Mouse (Mus musculus) hindbrain, embryonic 15.5 days (tissue): ENCODE measurements around the gene Klrb1b. TPM values are rescaled to one million over a fixed set of nuclear protein-coding genes. Genes with fewer than 3 reads are reported as not detected.
"Not testable (repeated sequence)": the region's sequence is repeated elsewhere in the genome, so short reads cannot be mapped to it uniquely, and the experiment has no call there.

Experiments used
- ATAC-seq: fragments of 200-750 bp; cut with Nextera tagmentation; 2 replicates; pipeline ENCODE4 v1.8.0; 2017; ENCODE audit warnings: low read depth, moderate number of reproducible peaks, moderate TSS enrichment; ENCODE audit not compliant: low FRiP score
- H3K27ac ChIP-seq: fragments of 300-500 bp; sonication (generic); replicated peaks from 2 replicates; pipeline ENCODE4 v1.5.1; 2015; ENCODE audit warnings: mild to moderate bottlenecking, inconsistent platforms
- H3K27me3 ChIP-seq: fragments of 300-500 bp; sonication (generic); 2 replicates; pipeline ENCODE4 v1.6.1; 2015; ENCODE audit warnings: control low read depth, inconsistent platforms
- H3K36me3 ChIP-seq: fragments of 300-500 bp; sonication (generic); 2 replicates; pipeline ENCODE4 v1.6.1; 2015; ENCODE audit warnings: control low read depth, inconsistent platforms
- H3K4me1 ChIP-seq: fragments of 300-500 bp; sonication (generic); replicated peaks from 2 replicates; pipeline ENCODE4 v1.6.1; 2015; ENCODE audit warnings: control low read depth, inconsistent platforms
- H3K4me2 ChIP-seq: fragments of 300-500 bp; sonication (generic); 2 replicates; pipeline ENCODE4 v1.6.1; 2015; ENCODE audit warnings: moderate library complexity, mild to moderate bottlenecking, inconsistent platforms
- H3K4me3 ChIP-seq: fragments of 300-500 bp; sonication (generic); 2 replicates; pipeline ENCODE4 v1.5.1; 2015; ENCODE audit warnings: mild to moderate bottlenecking, inconsistent platforms
- H3K9ac ChIP-seq: fragments of 300-500 bp; sonication (generic); 2 replicates; pipeline ENCODE4 v1.6.1; 2015; ENCODE audit warnings: inconsistent platforms
- H3K9me3 ChIP-seq: fragments of 300-500 bp; sonication (generic); 2 replicates; pipeline ENCODE4 v1.6.1; 2016; ENCODE audit warnings: control low read depth, inconsistent platforms
- WGBS: fragments of 180-500 bp; shearing (Covaris S2); methylation state at CpG from one replicate; pipeline ENCODE4 v1.1.7; 2015; 5-methylcytosine and 5-hydroxymethylcytosine counted together
- polyA plus RNA-seq: library from polyadenylated mRNA; unstranded; fragments of >200 nt; fragmentation: Nextera tagmentation; extraction: Ambion mirVana; gene quantifications from 2 replicates; pipeline ENCODE4 v1.2.1, GENCODE M21; 2015

Klrb1b gene
- polyA plus RNA-seq, 1 experiment from 2014 or later: not detected

DNA sequence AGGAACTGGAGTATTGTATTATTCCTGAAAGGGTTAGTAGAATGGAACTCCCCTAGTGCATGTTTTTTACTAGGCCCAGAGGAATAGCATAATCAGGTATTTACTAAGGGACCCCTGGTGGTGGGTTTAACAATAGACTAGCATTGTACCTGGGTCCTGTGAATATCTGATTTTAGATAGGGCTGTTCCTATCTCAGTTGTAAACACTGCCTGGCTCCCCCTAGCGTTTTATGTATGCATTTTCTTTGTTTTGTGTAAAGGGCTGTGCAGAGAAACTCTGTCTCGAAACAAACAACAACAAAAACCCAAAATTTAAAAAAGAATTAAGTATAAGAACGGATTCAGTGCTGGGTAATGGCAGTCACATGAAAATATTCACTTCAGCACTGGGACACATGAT lies 19.1 kb downstream of the Klrb1b start:
- H3K36me3 ChIP-seq: no peaks in the 10 kb centered on the region
- no peak overlapping the region for H3K27ac ChIP-seq
- H3K4me1 ChIP-seq: 0 out of 2 replicates have a peak, but pooled peaks cover 3% of the 10 kb centered on the region
- 69% methylated on average over 3 of the region's 3 CpGs for WGBS
- ATAC-seq: no peak
- no peaks in the 10 kb centered on the region for H3K27me3 ChIP-seq
- no peak overlapping the region for H3K4me3 ChIP-seq
- H3K9ac ChIP-seq: no peak overlapping the region
- H3K4me2 ChIP-seq: no peak overlapping the region
- no peaks in the 10 kb centered on the region for H3K9me3 ChIP-seq

DNA sequence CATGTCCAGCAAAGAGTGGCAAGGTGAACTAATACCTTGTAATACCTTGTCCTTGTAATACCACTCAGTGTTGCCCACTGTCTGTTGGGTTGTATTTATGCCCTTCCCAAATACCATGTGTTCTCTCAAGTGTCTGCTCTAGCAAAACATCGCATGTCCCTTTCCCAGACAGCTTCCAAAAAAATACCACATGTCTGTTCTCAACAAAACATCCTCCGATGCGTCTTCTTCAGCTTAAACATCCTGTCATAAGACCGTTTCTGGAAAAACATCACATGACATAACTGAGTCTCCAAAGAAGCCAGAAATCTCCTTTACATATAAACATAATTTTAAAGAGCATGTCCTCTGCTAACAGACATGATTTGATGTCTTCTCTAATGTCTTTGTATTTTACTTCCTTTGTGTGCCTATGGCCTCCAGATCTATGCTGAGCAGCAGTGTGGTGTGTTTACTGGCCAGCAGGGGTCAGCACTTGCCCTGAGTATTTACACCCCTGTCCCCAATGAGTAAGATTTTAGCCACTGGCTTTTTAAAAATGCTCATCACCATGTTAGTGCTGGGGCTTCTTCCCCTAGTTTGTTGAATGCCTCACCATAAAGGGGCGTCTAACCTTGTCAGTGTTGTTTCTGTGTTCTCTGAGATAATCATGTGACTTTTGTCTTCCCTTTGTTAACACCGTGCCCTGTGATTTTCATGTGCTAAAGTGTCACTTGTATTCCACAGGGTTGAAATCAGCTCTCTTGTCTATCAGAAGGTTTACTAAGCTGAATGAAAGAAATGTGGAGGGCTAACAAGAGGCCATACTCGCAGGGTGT lies 21.1 kb downstream of the Klrb1b start:
- H3K9ac ChIP-seq, H3K4me3 ChIP-seq, ATAC-seq, H3K27me3 ChIP-seq, H3K4me1 ChIP-seq, H3K36me3 ChIP-seq, H3K4me2 ChIP-seq, H3K9me3 ChIP-seq, H3K27ac ChIP-seq: not testable (repeated sequence)
- 60% methylated on average over 7 of the region's 7 CpGs for WGBS

DNA sequence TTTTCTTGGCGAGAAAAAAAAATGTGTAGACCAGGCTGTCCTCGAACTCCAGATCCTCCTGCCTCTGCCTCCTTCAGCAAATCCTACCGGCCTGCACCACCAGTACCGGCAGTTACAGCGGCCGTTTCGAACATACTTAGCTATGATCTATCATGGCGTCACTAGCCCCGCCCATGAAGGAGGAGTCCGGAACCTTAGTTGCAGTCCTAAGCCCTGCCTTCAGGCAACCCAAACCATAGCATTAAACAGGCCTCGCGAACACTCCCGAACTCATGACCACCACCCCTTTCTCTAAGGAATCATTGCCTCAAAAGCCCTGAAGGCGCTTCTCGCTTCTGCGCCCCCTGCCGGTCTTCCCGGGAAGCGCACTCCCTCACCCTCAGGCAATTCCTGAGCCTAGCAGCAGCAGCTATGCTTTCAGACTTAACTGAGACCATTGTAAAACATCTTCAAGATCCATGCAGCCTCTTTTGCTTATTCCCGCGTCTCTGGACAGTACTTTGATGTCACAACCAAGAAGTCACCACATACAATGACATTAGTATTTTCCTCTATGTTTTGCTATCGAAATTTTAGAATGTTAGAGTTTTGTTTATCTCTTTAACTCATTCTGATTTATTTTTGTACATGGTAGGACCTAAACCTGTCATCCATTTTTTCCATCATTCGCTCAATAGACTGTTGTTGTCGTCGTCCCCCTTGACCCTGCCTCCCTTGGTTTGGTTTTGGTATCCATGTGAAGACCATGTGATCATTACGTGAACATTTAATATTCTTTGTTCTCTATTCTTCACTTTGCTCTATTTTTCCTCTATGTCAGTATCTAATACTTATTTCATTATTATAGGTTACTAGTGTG lies 22.9 kb downstream of the Klrb1b start:
- H3K36me3 ChIP-seq: no peaks in the 10 kb centered on the region
- peaks cover 11% of the 10 kb centered on the region for H3K4me1 ChIP-seq
- H3K9me3 ChIP-seq: no peaks in the 10 kb centered on the region
- WGBS: 5% methylated on average over 26 of the region's 26 CpGs
- H3K27me3 ChIP-seq: no peaks in the 10 kb centered on the region
- H3K4me2 ChIP-seq: peak overlapping the region; percentile 61
- peak overlapping the region; percentile 44 for H3K9ac ChIP-seq
- H3K27ac ChIP-seq: peak overlapping the region; percentile 82
- ATAC-seq: peak; percentile 93
- H3K4me3 ChIP-seq: peak overlapping the region; percentile 45

DNA sequence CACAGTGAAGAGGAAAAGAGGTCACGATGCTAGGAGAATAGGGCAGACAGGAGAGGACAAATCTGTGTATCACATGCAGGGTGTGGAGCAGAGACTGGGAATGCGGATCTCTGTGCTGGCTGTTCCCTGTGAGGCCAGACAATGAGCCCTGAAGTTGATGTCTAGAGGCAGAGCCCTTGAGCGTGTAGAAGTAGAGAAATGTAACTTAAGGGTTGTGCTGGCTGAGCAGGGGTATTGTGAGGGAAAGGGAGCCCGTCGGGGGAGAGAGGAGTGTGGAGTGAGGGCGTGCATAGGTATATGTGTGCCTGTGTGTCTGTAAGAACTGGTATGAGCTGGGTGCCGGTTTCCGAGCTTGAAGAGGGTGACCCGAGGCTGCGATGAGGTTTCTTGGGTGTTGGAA lies 23.6 kb downstream of the Klrb1b start:
- Histone ChIP-seq H3K9me3 (no peaks in the 10 kb centered on the region), H3K4me2 (peak overlapping the region; percentile 61), H3K9ac (peak overlapping the region; percentile 44), H3K36me3 (no peaks in the 10 kb centered on the region), H3K4me3 (peak overlapping the region; percentile 45), H3K27me3 (no peaks in the 10 kb centered on the region), H3K4me1 (peaks cover 18% of the 10 kb centered on the region), H3K27ac (peak overlapping the region; percentile 82)
- WGBS: 7% methylated on average over 10 of the region's 10 CpGs
- ATAC-seq: peak; percentile 47

DNA sequence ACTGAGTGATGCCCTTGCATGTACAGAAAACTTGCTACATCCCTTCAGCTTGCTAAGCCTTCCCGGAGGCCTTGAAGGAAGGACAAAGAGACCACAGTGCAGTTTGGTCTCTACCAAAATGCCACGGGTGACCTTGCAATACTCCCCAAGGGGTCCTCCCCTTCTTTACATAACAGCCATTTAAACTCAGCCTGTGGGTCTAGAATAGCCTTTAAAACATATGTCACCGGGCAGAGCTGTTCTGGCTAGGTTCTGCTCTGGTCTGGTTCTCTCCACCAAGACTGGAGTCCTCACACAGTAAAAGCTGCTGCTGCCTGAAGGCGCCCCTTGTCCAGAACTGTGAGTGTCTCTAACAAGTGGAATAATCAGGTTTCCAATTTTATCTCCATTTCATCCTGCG lies 25.4 kb downstream of the Klrb1b start:
- peak overlapping the region; percentile 38 for H3K4me2 ChIP-seq
- peak overlapping the region; percentile 7; the same call in 1 of the 2 replicates for H3K4me3 ChIP-seq
- not testable (repeated sequence) for H3K36me3 ChIP-seq, ATAC-seq, H3K9ac ChIP-seq, H3K9me3 ChIP-seq, H3K27me3 ChIP-seq
- peak overlapping the region; percentile 63; the same call in 1 of the 2 replicates for H3K27ac ChIP-seq
- 77% methylated on average over 5 of the region's 5 CpGs for WGBS
- H3K4me1 ChIP-seq: peaks cover 20% of the 10 kb centered on the region

DNA sequence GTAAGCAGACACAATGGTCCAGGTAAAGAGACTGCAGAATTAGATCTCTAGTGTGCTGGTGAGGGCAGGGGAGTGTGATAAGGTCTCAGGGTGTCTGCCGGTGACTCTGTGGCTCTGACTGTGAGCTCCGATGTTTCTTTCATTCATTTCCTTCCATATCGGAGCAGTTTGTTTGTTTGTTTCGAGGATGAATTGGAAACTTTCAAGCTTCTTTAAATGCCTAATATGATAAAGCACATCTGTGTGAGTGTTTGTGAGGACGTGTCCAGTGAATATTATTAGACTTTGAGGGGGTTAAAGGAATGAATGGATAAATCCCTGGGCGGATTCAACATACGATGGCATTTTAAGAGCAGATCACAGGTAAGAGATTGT lies 26.2 kb downstream of the Klrb1b start:
- no peak for ATAC-seq
- Histone ChIP-seq H3K9me3 (no peaks in the 10 kb centered on the region), H3K27me3 (no peaks in the 10 kb centered on the region), H3K9ac (peak overlapping the region; percentile 53), H3K27ac (peak overlapping the region; percentile 95), H3K4me1 (peaks cover 20% of the 10 kb centered on the region), H3K36me3 (no peaks in the 10 kb centered on the region), H3K4me3 (peak overlapping the region; percentile 71), H3K4me2 (peak overlapping the region; percentile 55)
- WGBS: 16% methylated on average over 7 of the region's 7 CpGs

DNA sequence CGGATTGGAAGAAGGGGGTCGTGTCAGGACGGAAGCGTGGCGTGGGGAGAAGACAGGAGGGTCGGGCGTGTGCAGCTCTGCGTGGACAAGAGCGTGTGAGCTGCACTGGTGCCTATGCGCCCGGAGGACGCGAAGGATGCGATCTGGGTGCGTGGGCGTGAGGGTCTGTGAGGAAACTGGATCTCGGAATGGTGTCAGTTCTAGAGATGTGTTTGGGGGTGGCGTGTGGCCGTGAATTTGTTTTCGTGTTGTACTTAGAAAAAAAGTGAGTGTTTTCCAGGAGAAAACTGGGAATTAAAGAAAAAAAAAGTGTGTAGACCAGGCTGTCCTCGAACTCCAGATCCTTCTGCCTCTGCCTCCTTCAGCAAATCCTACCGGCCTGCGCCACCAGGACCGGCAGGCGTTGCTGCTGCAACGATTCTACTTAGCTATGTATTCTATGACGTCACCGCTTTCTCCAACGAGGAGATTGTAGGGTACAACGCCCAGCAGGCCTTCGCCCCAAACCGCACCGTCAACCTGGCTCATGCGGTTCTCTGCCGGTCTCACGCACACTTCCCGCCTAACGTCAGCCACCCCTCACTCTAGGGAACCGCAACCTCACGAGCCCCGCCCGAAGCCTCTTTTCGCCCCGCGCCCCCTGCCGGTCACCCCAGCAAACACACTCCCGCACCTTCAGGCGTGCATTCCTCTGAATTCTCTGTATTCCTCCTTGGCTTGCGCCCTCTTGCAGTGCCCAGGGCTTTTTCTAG lies 26.8 kb downstream of the Klrb1b start:
- H3K27me3 ChIP-seq, H3K36me3 ChIP-seq, H3K9me3 ChIP-seq: not testable (repeated sequence)
- ATAC-seq: peak; percentile 84
- Histone ChIP-seq H3K4me1 (peaks cover 20% of the 10 kb centered on the region), H3K4me3 (peak overlapping the region; percentile 71), H3K9ac (peak overlapping the region; percentile 70), H3K4me2 (peak overlapping the region; percentile 60), H3K27ac (peak overlapping the region; percentile 95)
- under 1% methylated on average over 49 of the region's 49 CpGs for WGBS

DNA sequence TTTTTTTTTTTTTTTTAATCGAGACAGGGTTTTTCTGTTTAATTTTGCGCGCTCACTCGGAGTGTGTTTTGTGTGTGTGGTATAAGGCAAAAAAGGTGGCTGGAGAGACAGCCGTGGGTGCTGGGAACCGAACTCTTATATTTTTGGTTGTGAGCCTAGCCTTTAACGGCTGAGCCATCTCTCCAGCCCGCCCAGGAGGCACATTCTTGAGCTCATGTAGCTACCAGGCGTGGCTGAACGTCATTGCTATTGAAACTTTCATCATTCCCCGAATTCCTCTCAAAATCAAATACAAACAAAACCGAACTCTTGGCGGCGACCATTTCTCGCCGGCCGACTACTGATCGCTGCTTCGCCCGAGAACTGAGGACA lies 27.4 kb downstream of the Klrb1b start:
- H3K4me3 ChIP-seq: peak overlapping the region; percentile 71
- H3K36me3 ChIP-seq, H3K27me3 ChIP-seq, H3K9me3 ChIP-seq: not testable (repeated sequence)
- H3K9ac ChIP-seq: peak overlapping the region; percentile 70
- peak overlapping the region; percentile 95 for H3K27ac ChIP-seq
- peak overlapping the region; percentile 60 for H3K4me2 ChIP-seq
- H3K4me1 ChIP-seq: peaks cover 20% of the 10 kb centered on the region
- peak; percentile 59 for ATAC-seq
- under 1% methylated on average over 20 of the region's 20 CpGs for WGBS

DNA sequence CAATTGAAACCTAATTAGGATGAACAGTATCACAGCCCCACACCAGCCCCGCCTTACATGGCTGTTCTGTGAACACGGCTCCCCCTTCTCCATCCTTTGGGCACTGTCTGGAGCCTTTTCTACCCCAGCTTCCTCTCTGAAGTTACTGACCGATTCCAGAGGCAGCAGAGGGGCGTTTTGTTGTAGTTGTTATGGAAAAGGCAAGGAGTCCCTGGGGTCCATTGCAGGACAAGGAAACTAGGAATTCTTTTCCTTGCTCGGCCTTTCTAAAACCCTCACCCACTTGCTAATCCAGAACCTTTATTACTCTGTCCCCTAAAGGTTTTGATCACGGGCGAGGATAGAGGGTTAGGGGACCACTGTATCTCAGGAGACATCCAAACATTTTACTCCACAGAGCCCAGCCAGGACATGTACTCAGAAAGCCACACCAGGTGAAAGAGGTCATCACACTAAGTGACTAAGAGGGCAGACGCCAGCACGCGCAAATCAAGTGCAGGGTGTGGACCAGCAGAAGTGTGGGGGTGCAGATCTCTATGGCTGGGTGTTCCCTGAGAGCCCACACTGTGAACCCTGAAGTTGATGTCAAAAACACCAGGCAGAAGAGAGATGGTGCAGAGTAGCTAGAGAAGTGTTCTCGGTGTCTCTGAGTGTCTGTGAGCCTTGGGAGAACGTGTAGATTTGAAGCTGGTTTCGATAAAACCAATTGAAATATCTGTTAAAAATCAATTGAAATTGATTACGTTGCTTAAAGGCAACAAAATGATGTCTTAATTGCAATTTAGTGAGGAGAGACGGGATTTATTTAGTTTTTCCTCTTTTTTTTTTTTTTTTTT lies 28.0 kb downstream of the Klrb1b start:
- Histone ChIP-seq H3K4me2 (peak overlapping the region; percentile 60), H3K36me3 (no peaks in the 10 kb centered on the region), H3K27ac (peak overlapping the region; percentile 52), H3K9me3 (no peaks in the 10 kb centered on the region), H3K9ac (peak overlapping the region; percentile 21), H3K27me3 (no peaks in the 10 kb centered on the region), H3K4me3 (peak overlapping the region; percentile 71), H3K4me1 (peaks cover 20% of the 10 kb centered on the region)
- 6% methylated on average over 15 of the region's 15 CpGs for WGBS
- no peak for ATAC-seq

DNA sequence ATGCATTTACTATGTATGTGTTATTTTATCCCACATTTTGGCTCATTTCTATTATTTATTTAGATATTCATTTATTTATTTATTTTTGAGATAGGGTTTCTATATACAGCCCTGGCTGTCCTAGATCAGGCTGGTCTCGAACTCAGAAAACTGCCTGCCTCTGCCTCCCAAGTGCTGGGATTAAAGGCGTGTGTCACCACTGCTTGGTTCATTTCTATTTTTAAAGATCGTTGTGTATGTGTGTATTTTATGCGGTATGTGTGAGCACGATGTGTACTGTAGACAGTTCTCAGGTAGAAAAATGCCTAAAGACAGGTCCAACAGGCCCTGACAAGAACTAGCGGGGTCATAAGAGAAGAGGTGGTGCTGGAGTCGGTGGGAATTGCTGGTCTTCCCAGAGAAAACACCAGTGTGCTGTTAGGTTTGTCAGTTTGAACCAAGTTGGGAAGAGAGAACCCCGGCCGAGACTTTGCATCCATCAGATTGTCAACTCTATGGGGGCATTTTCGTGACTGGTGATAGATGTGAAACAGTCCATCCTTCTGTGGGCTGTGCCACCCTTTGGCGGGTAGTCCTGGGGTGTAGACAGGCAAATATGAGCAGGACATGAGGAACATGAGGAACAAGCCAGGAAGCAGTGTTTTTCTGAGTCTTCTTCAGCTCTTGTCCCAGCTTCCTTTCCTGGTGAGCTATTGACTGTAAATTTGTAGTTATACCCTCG lies 28.8 kb downstream of the Klrb1b start:
- Histone ChIP-seq H3K27me3 (no peaks in the 10 kb centered on the region), H3K27ac (peak overlapping the region; percentile 52), H3K9me3 (no peaks in the 10 kb centered on the region), H3K4me1 (peaks cover 17% of the 10 kb centered on the region), H3K9ac (0 out of 2 replicates have a peak overlapping the region, but pooled peaks have one; percentile 21), H3K4me2 (peak overlapping the region; percentile 60), H3K4me3 (peak overlapping the region; percentile 71), H3K36me3 (no peaks in the 10 kb centered on the region)
- 73% methylated on average over 12 of the region's 12 CpGs for WGBS
- ATAC-seq: no peak
